Mouse (Mus musculus) lung, postnatal 10 days (tissue): Measurements from ENCODE around the gene Qrich2.

Experiments used
- DNase-seq: peaks from one replicate; pipeline ENCODE4 v3.0.0; 2021

Gene Qrich2

DNA sequence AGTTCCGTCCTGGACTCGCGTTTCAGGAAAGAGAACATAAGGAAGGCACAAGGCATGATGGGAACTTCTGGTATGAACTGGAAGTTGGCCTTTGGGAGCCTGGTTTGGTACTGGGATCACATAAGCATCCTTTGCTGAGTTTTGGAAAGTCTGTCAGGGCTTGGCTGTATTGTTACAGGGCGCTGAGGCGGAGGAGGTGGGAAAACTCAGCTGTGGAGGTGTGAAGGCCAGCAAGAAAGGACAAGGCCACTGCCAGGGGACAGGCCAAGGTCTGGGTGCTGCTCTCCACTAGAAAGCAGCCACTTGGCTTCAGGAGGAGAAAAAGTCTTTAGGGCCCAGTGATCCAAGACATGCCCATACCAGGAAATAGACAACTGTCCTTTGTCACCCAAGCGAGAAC is 22.7 kb downstream of the Qrich2 start:
- no peak for DNase-seq

DNA sequence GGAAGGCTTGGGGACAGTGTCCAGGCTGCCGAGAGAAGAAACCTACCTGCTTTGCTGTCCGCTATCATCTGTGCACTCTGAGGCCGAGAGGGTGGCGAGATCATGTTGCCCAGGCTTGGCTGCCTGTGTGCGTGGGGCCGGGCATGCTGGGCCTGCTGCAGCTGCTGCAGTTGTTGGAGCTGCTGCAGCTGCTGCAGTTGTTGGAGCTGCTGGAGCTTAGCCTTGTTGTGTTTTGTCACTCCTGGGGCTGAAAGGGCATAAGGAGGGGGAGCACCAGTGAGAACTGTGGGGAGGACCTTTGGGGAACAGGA is 23.2 kb downstream of the Qrich2 start:
- DNase-seq, result no peak

DNA sequence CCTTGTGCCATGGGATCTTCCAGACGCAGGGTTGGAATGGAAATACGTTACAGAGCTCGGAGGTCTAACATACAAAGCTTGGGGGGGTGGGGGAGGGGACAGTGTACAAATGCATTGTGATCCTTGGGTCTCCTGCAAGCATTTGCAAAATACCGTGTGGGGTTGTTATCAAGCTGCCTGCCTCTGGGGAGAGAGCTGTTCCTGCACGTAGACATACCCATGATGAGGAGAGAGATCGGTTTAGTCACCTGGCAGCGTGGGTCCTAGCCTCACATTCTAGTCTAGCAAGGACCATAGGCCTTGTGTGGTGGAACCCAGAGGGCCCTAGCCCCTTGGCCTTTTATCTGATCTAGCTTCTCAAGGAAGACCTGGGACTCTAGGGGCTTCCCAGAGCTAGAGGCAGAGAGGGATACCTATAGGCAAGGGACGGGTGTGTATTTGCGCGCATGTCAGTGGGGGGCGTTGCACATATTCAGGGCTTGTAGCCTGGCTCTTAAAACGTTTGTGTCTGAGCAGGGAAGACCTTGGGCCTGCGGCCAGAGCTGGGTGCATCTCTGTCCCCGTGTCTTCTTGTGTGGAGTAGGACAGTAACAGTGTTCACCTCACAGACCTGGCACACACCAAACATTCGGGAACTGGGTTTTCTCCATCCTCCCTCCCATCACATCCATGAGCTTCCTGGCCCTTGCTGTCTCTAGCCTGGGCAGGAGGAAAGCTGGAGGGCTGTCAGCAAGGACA is 23.7 kb downstream of the Qrich2 start:
- no peak for DNase-seq

DNA sequence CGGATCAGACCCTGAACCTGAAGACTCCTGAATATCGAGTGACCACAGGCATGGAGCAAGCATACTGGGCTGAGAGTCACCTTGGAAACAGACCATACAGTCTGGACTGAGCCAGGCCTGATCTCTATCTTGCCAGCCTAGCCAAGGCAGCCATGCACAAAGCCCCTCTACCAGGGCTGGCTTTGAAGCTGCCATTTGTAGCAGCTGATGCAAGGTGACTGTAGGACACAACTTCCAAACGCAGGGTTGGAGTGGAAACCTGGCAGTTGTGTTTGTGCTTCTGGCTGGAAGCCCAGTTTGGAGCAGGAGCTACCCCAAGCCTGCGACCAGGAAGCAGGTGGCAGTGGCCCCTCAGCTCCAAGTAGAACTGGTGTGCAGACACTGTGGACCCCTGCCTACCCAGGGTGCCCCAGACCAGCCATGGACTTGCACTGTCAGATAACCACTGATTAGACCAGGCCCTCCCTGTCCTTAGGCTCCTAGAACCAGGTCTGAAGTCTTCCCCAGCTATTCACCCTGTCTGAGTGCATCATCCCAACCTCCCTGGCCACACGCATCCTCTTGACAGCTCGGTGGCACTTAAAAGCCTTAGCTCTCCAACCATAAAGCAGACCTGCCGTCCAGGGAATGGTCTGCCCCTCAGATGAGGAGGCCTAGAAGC is 25.5 kb downstream of the Qrich2 start:
- peak; percentile 44 for DNase-seq

DNA sequence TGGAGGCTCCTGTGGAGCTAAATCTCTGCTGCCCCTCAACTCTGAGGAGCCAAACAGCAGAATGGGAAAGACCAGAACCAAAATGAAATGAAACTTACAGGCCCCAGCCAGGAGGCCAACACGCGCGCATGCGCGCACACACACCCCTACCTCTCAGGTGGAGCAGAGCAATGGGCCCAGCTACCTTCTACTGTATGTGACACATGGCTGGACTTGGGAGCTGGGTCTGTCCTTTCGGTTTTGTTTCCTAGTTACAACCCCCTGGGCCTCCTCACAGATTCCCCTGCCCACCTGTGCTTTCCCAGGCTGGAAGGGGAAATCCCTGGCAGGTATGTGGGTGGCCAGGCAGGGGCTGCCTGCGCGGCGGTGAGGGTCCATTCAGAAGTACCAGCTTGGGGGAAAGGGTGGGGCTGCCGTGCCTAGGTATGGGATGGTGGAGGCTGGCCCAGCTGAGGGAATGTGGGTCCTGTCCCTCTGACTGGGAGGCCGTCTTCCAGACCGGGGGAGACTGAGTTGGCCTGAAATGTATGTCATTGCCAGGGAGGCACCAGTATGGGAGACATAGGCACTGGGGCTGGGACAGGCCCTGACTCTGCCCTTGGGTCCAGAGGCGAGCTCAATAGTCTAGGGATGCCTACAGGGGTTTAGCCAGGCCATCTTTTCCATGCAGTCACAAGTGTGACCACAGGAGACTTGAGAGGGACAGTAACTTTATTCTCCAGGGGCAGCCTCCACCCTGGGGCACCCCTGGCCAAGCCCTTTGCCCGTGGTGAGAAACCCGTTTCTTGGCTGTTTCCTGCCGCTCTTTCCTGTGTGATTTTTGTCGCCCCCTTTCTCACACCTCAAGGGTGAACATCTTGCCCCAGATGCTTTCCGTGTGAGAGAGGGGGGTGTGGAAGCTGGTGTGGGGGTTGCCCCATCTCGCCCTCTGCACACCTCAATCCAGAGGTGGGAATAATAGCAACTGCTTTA is 26.5 kb downstream of the Qrich2 start:
- no peak for DNase-seq

DNA sequence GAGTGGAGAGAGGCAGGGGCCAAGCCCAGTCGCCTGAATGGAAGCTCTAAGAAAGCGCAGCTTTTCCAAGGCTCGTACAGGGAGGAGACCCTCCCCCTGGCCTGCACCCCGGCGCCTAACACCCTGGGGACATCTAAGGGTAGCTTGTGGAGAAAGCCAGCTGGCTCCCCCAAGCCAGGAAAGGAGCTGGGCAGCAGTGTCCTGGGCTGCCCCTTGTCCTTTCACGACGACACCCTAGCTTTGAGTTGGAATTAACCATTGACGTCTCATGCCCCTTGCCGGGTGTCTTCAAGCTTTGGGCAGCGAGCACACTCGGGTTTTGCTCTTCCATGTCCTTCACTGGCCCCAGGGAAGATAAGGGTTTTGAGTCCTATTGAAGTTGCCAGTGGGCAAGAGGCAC is 28.5 kb downstream of the Qrich2 start:
- no peak for DNase-seq

DNA sequence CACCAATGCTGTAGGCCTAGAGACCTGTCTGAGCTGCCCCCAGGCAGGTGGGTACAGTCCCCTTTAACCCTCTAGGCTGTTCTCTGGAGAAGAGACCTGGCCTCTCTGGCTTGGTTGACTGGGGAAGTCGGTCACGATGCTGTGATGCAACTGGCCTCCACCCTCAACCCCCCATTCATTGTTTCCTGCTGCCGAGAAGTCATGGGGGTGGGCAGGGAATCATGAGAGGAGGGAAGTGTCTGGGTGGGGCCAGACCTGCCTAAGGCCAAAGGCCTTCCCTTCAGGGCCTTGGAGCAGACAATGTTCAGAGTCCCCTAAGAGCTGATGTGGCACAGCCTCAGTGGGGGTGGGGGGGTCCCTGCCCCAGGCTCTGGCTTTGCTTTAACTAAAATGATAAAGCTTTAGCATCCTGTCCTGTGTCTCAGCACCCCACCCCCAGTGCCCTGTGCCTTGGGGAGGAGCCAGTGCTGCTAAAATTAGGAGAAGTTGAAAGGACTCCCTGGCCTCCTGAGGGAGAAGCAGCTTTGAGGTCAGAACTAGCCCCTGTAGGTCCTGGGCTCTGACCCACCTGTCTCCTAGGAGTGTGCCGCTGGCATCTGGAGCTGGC is 29.2 kb downstream of the Qrich2 start:
- DNase-seq, result peak; percentile 72

DNA sequence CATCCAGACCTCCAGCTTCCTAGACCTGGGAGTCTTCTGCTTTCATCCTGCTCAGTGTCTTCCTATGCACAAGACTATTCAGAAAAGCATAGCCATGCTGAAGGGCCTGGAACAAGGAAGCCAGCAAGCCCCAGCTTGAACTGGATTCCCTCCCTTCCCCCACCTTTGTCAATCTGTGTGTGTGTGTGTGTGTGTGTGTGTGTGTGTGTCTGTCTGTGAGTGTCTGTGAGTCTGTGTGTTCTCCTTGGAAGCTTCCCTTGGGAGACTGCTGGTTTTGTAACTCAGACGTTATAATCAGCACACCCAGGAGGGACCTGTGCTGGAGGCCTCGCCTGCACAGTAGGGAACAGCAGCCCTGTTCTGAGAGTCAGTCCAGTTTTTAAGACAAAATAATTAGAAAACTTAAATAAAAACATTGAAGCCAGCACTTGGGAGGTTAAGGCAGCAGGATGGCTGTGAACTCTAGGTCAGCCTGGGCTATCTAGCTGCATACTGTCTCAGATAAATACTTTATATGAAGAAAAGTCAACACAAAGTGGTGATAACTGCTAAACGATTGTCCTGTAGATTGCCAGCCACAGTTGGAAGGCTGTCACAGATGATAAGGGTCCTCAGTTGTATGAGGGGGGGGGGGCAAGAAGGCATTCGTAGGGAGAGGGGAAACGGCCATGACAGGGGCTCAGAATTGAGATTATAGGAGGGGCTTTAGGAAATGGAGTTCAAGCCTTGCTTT is 29.9 kb downstream of the Qrich2 start:
- no peak for DNase-seq

DNA sequence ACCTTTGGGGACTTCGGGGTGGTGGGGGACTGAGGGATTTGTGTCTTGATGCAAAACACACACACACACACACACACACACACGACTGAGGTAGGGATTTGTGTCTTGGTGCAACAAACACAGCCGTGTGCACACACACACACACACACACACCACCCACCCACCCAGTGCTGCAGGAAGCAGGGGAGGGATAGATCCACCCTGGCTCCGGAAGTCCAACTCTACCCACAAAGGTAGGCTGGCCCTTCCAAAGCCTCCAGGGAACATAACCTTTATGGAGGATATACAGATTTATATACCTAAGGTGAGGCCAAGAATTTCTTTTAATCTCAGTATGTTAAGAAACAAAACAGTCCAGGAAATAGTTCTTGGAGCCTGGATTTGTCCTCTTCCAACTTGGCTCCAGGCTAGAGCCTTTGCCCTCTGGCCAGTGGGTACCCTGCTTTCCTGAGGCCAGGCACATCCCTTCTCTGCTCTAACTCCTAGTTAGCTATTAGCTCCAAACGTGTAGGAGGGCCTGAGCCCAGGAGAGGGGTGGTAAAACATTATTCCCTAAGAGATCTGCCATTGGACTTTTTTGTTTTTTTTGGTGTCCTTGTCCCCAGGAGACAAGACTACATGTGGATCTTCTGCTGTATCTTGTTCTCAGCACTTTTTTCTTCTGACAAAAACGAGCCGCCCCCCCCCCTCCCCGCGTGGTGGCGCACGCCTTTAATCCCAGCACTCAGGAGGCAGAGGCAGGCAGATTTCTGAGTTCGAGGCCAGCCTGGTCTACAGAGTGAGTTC is 30.9 kb downstream of the Qrich2 start:
- no peak for DNase-seq

DNA sequence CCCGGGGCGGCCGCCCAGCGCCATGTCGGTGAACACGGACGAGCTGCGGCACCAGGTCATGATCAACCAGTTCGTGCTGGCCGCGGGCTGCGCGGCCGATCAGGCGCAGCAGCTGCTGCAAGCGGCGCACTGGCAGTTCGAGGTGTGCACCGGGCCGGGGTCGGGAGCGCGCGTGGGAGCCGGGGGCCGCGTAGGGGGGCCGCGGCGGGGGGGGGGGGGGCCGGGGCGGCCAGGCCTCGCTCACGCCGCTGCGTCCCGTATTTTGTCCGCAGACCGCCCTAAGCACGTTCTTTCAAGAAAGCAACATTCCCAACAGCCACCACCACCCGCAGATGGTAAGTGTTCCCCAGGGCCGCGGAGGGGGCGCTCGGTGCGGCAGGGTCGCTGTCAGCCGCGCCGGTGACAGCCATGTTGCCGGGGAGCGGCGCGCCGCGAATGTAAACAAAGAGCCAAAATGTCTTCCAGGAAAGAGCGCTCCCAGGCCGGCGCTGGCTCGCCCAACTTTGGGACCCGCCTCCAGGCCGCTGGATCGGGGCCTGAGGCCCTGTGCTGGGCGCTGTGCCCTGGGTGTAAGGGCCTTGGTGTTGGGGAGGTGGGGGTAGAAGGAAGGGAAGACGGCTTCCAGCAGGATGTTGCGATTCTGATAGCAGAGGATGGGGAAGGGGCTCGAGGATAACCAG is 31.6 kb downstream of the Qrich2 start:
- peak; percentile 90 for DNase-seq

DNA sequence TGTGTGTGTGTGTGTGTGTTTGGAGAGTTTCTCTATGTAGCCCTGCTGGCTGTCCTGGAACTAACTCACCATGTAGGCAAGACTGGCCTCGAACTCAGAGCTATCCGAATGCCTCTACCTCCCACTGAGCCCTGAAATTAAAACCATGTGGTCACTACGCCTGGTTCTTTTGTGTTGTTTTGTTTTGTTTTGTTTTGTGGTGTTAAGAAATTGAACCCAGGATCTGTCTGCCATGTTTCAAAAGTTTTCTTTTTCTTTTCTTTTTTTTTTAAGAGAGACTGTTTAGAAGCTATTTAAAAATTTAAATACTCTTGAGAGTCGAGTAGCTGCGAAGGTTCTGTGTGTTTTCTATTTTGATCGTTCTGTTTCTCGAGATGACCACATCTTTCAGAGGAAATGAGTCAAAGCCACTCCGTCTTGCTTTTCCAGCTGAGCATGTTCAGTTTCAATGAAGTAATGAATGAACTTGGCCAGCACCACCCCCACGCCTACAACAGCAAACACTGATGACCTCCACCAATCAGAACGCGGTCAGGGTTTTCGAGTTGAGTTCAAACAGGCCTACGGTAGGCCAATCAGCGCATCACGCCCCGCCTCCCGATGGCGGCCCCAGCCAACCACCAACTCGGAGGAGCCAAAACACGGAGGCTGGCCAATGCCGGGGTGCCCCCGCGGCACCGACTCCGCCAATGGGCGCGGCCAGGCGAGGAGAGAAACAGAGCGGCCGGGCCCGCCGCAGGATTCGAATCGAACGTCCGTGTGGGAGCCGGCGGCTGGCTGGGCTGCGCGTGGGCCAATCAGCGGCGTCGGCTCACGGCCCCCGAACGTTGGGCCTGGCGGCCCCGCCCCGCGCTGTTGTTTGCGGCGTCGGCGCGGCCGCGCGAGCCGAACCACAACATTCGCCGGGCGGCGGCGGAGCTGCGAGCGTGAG is 32.4 kb downstream of the Qrich2 start, which contains the start of gene Ubald2:
Ubald2 (plus strand) TSS at position 739 of the 931 bp plus-strand sequence.
- DNase-seq, result peak; percentile 100

DNA sequence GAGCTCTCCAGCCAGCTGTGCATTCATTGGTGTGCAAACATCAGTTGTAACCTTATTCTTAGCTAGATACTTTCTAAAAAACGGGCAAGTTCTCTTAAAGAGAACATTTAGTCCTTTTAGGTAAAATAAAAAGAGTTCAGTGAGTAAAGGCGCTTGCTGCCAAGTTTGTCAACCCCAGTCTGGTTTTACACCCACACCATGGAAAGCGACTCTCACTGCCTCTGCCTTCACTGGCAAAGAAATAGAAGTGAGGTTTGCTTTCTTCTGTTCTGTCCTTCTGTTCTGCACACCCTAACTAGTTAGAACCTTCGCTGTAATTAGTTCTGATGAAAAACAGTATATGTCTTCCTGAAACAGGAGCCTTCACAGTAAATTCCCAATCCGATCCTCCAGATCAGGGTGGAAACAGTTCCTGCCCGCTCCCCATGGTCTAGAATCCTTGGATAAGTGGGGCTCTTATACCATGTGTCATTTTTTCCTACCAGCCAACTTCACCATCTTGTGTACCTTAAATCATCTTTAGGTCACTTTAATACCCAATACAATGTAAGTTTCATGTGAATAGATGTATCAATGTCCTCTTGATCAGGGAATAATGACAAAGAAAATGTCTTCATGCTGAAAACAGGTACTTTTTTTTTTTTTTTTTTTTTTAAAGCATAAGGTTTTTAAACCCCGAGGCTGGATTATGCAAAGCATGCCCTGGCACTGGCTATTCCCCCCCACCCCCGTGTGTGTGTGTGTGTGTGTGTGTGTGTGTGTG is 33.3 kb downstream of the Qrich2 start:
- DNase-seq, result no peak

DNA sequence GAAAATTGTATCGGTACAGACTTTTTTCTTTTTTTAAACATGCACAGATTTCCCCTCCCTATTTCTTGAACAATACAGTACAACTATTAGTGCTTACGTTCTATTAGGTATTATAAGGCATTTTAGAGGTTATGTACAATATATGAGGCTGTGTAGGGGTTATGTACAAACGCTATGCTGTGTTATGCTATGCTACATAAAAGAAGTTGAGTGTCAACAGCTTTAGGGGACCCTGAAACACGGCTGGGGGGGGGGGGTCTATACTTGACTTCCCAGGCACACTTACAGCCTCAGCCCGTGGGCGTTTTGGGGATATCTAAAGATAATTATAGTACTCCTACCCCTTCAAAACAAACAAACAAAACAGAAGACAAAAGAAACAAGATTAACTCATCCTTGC is 33.9 kb downstream of the Qrich2 start:
- no peak for DNase-seq

DNA sequence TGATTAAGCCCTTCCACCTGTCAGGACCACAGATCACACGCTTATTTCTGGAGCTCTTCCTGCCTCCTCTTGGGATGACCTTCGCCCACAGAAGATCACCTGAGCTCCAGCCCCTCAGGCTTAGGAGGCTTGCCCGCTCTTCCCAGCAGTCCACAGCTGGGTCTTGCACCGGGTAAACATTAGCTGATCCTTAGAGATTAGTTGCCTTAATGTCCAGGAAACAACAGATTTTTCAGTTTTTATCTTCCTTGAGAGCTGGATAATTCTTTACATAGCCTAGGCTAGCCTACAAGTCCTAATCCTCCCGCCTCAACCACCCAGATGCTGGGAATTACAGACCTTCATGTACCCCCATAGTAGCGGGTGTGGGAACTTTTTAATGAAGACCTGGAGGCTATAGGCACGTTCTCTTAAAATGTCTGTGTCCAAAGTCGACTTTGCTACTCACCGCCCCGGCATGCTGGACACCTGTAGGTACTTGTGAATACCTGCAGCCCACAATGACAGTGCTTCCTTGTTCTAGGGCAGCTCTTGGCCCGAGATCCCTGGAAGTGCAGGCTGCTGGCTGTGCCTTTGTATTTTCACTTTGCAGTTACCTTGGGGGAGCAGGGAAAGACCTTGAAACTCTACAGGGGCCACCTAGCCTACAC is 34.5 kb downstream of the Qrich2 start:
- no peak for DNase-seq

DNA sequence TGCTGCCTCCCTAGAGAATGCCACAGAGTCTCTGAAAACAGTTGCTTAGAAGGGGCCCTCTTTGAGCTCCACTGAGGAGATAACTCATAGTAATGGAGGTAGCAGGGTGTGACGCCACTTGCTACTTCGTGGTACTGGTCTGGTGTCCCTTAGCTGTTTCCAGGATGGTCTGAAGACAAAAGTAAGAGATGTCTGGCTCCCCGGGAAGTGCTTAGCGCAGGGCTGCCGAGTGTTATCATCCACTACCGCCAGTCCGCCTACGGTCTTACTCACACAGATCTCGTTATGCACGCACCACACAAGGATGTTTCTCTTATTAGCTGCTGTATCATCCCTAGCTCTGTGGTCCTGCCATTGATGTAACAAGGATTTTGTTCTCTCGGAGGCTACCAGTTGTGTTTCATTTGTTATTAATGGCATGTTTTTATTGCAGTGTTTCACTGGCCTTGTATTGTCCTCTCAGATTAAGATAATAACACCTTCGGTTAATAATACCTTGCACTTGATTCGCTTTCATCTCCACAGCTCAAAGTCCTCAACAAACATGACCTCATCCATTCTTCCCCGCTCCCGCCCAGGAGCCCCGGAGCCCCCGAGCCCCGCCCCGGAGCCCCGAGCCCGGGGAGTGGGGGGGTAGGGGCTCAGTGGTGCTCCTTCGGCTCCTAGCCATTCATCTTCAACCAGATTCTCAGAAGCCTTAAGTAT is 35.2 kb downstream of the Qrich2 start:
- no peak for DNase-seq

DNA sequence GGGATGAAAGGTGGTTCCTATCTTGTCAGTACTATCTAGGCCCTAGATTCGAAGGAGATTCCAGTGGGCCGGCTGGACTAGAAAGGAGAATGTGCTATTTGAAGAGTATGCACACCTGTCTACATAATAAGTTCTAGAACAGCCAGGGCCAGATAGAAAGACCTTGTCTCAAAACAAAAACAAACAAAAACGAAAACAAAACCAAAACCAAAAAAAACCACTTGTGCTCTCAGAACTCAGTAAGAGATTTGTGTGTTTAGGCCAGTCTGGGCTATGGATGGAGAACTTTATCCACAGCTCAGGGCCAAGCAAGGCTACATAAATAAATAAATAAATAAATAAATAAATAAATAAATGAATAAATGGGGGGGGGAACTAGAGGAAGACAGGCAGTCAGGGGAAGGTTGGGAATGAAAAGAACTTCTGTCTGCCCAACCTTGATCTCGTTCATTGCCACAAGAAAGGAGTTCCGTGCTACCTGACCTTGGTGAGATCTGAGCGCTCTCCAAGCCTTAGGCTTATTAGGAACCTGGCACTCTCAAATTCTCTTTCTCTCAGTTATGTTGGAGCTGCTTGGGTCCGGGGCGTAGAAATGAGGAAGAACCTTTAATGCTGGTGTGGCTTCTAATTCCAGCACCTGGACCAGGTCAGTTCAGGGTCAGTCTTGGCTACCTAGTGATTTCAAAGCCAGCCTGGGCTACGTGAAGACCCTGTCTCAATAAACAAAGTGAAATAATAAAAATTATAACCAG is 36.0 kb downstream of the Qrich2 start:
- no peak for DNase-seq
